Comparison of ENCODE assay signal across 8 mouse cellular contexts in the genomic region with DNA sequence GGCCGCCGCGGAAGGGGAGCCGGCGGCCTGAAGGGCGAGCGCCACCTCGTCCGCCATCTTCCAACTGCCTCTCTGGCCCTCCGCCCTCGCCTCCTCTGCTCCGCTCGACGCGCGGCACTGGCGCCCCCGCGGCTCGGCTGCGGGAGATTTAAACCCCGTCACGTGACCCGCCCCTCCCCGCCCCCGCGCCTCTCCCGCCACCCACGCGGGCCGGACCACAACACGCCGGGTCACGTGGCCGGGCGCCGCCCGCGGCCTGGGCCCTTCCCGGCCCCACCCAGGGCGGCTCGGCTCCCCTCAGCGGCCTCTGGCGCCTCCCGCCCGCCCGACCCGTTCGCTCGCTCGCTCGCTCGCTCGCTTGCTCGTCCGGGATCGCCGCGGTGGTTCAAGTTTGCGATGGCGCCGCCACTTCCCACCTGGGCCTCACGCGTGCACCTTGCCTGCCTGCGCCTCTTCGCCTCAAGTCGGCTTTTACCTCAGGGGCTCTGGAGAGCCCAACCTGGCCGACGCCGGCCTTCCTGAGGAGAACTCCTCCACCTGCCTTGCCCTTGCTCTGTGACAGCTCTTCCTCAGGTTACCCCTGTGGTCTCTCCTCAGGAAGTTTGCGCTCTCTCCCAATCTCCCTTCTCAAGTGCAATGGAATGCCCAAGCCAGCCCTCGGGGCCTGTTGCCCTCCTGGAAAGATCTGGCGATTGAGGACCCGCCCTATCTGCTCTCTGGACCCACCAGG. TPM values are rescaled to one million over a fixed set of nuclear protein-coding genes. Genes with fewer than 3 reads are reported as not detected.
DNase-seq lines count a peak whose midpoint lies in the region; ATAC-seq and TF ChIP-seq lines count a peak whose summit lies in the region.

No protein-coding gene starts in this region.

- under 1% methylated on average over 57 of the region's 74 CpGs for WGBS in embryonic facial prominence, embryonic 15.5 days
- under 1% methylated on average over 54 of the region's 74 CpGs for WGBS in kidney, embryonic 14.5 days
- WGBS in limb, embryonic 14.5 days = 1% methylated on average over 28 of the region's 74 CpGs
- WGBS in midbrain, embryonic 16.5 days = under 1% methylated on average over 49 of the region's 74 CpGs
- 4% methylated on average over 66 of the region's 74 CpGs for WGBS in spleen, adult 2 months

- H3K4me1 ChIP-seq in bone marrow macrophage, adult 2 months (ENCODE audit: control insufficient read depth, insufficient read depth, low read length) = peaks cover 12% of the 10 kb centered on the region
- H3K4me1 ChIP-seq in embryonic facial prominence, embryonic 15.5 days = peaks cover 13% of the 10 kb centered on the region
- H3K4me1 ChIP-seq in kidney, embryonic 14.5 days (ENCODE audit: control insufficient read depth, insufficient read depth, low read length) = peaks cover 13% of the 10 kb centered on the region
- peaks cover 20% of the 10 kb centered on the region for H3K4me1 ChIP-seq in limb, embryonic 14.5 days (ENCODE audit: control insufficient read depth, insufficient read depth, low read length)
- peaks cover 20% of the 10 kb centered on the region for H3K4me1 ChIP-seq in midbrain, embryonic 16.5 days (ENCODE audit: control insufficient read depth, insufficient read depth, low read length)
- H3K4me1 ChIP-seq in spleen, adult 2 months (ENCODE audit: control insufficient read depth, insufficient read depth, insufficient read length) = no peaks in the 10 kb centered on the region

- DNase-seq in B cell, adult 2 months = peak; percentile 87
- DNase-seq in heart, adult 9 months (ENCODE audit: low spot score in 2 of 2) = peak; percentile 89 to 90
- DNase-seq in limb, embryonic 14.5 days (ENCODE audit: low spot score) = peak; percentile 91
- peak; percentile 69 to 91 for DNase-seq in spleen, adult 2 months (ENCODE audit: low read depth in 1 of 2, low spot score in 2 of 2)

- peak overlapping the region; percentile 87 for H3K9ac ChIP-seq in embryonic facial prominence, embryonic 15.5 days
- peak overlapping the region; percentile 97 for H3K9ac ChIP-seq in kidney, embryonic 14.5 days (ENCODE audit: low read depth, low read length)
- peak overlapping the region; percentile 94 for H3K9ac ChIP-seq in limb, embryonic 14.5 days (ENCODE audit: low read depth, low read length, severe bottlenecking)
- peak overlapping the region; percentile 91 for H3K9ac ChIP-seq in midbrain, embryonic 16.5 days (ENCODE audit: low read depth, low read length)

- no peaks in the 10 kb centered on the region for H3K27me3 ChIP-seq in embryonic facial prominence, embryonic 15.5 days
- H3K27me3 ChIP-seq in kidney, embryonic 14.5 days (ENCODE audit: control insufficient read depth, insufficient read depth, low read length) = no peaks in the 10 kb centered on the region
- H3K27me3 ChIP-seq in limb, embryonic 14.5 days (ENCODE audit: control insufficient read depth, insufficient read depth, low read length) = no peaks in the 10 kb centered on the region
- no peaks in the 10 kb centered on the region for H3K27me3 ChIP-seq in midbrain, embryonic 16.5 days (ENCODE audit: control insufficient read depth, insufficient read depth, low read depth, low read length)
- no peaks in the 10 kb centered on the region for H3K27me3 ChIP-seq in spleen, adult 2 months (ENCODE audit: control insufficient read depth, insufficient read depth, low read length)

- ATAC-seq in embryonic facial prominence, embryonic 15.5 days (ENCODE audit: insufficient number of reproducible peaks, low FRiP score, low TSS enrichment, low read depth) = peak; percentile 95
- ATAC-seq in kidney, embryonic 14.5 days (ENCODE audit: low FRiP score, low TSS enrichment) = peak; percentile 97
- ATAC-seq in limb, embryonic 14.5 days (ENCODE audit: low FRiP score, low read depth) = peak; percentile 95
- peak; percentile 97 for ATAC-seq in midbrain, embryonic 16.5 days

- peak overlapping the region; percentile 98 for H3K4me3 ChIP-seq in bone marrow macrophage, adult 2 months (ENCODE audit: insufficient read depth, low read length)
- peak overlapping the region; percentile 84 for H3K4me3 ChIP-seq in embryonic facial prominence, embryonic 15.5 days (replicated peaks)
- H3K4me3 ChIP-seq in kidney, embryonic 14.5 days (ENCODE audit: low read length) = peak overlapping the region; percentile 82
- peak overlapping the region; percentile 74 for H3K4me3 ChIP-seq in limb, embryonic 14.5 days (replicated peaks; ENCODE audit: low read length)
- peak overlapping the region; percentile 85 for H3K4me3 ChIP-seq in midbrain, embryonic 16.5 days (ENCODE audit: low read depth, low read length)
- peak overlapping the region; percentile 87 for H3K4me3 ChIP-seq in spleen, adult 2 months (ENCODE audit: extremely low read depth, insufficient read depth, insufficient read length)

- peak overlapping the region; percentile 56 for H3K27ac ChIP-seq in bone marrow macrophage, adult 2 months (ENCODE audit: insufficient read depth, low read depth, low read length)
- H3K27ac ChIP-seq in embryonic facial prominence, embryonic 15.5 days (replicated peaks) = peak overlapping the region; percentile 92
- peak overlapping the region; percentile 91; the same call in 1 of the 2 replicates for H3K27ac ChIP-seq in kidney, embryonic 14.5 days (ENCODE audit: low read depth, low read length)
- peak overlapping the region; percentile 96 for H3K27ac ChIP-seq in limb, embryonic 14.5 days (replicated peaks; ENCODE audit: low read depth, low read length)
- H3K27ac ChIP-seq in midbrain, embryonic 16.5 days (ENCODE audit: low read length) = peak overlapping the region; percentile 90
- peak overlapping the region; percentile 88 for H3K27ac ChIP-seq in spleen, adult 2 months (ENCODE audit: insufficient read depth, low read length)

- peak; percentile 71; the same call in 1 of the 2 replicates for TF ChIP-seq POLR2A in bone marrow macrophage, adult 2 months (IDR thresholded peaks at IDR 0.05; ENCODE audit: borderline replicate concordance, low read depth, low read length)
- TF ChIP-seq POLR2A in limb, embryonic 14.5 days (IDR thresholded peaks at IDR 0.05; ENCODE audit: borderline replicate concordance, extremely low read depth, insufficient read depth, insufficient read length) = peak; percentile 98
- peak; percentile 98 for TF ChIP-seq POLR2A in spleen, adult 2 months (IDR thresholded peaks at IDR 0.05; ENCODE audit: low read depth, low read length)

- TF ChIP-seq CTCF in bone marrow macrophage, adult 2 months (IDR thresholded peaks at IDR 0.05; ENCODE audit: low read depth, low read length) = no peak
- TF ChIP-seq CTCF in spleen, adult 2 months (IDR thresholded peaks at IDR 0.05; ENCODE audit: extremely low read depth, insufficient read depth, insufficient read length, insufficient replicate concordance) = no peak

- H3K4me2 ChIP-seq in embryonic facial prominence, embryonic 15.5 days (replicated peaks) = peak overlapping the region; percentile 68
- peak overlapping the region; percentile 60 for H3K4me2 ChIP-seq in kidney, embryonic 14.5 days (replicated peaks; ENCODE audit: low read depth, low read length)
- H3K4me2 ChIP-seq in limb, embryonic 14.5 days (replicated peaks; ENCODE audit: low read depth, low read length, severe bottlenecking) = peak overlapping the region; percentile 73
- H3K4me2 ChIP-seq in midbrain, embryonic 16.5 days (ENCODE audit: low read length) = peak overlapping the region; percentile 59

- no peaks in the 10 kb centered on the region for H3K9me3 ChIP-seq in embryonic facial prominence, embryonic 15.5 days (replicated peaks)
- no peaks in the 10 kb centered on the region for H3K9me3 ChIP-seq in kidney, embryonic 14.5 days (ENCODE audit: control insufficient read depth, low read length)
- H3K9me3 ChIP-seq in limb, embryonic 14.5 days (ENCODE audit: control insufficient read depth, low read length) = no peaks in the 10 kb centered on the region
- no peaks in the 10 kb centered on the region for H3K9me3 ChIP-seq in midbrain, embryonic 16.5 days (replicated peaks; ENCODE audit: control insufficient read depth, low read length, poor library complexity, severe bottlenecking)

- H3K36me3 ChIP-seq in embryonic facial prominence, embryonic 15.5 days = peaks cover 4% of the 10 kb centered on the region
- H3K36me3 ChIP-seq in kidney, embryonic 14.5 days (ENCODE audit: control insufficient read depth, insufficient read depth, low read length) = peaks cover 12% of the 10 kb centered on the region
- peaks cover 17% of the 10 kb centered on the region for H3K36me3 ChIP-seq in limb, embryonic 14.5 days (ENCODE audit: control insufficient read depth, insufficient read depth, low read length)
- H3K36me3 ChIP-seq in midbrain, embryonic 16.5 days (ENCODE audit: control insufficient read depth, insufficient read depth, low read length) = no peaks in the 10 kb centered on the region
- H3K36me3 ChIP-seq in spleen, adult 2 months (ENCODE audit: control insufficient read depth, insufficient read depth, low read length) = peaks cover 5% of the 10 kb centered on the region; the same call in 1 of the 2 replicates

RNA-seq across cellular contexts. Expression of gene Sirt1, which starts 42.4 kb away (rescaled TPM):
- 17.6 and 17.9 TPM in 2 replicates for polyA plus RNA-seq in bone marrow macrophage, adult 2 months (2012; ENCODE audit: insufficient read depth, insufficient read length, missing spikeins)
- 4.5 and 5.6 TPM in 2 replicates for polyA plus RNA-seq in embryonic facial prominence, embryonic 15.5 days (2015; fragmentation: Nextera tagmentation; extraction: Ambion mirVana)
- 10.7 and 12.5 TPM in 2 replicates for polyA plus RNA-seq in kidney, embryonic 14.5 days (2014; fragmentation: Nextera tagmentation; extraction: Ambion mirVana)
- polyA plus RNA-seq in limb, embryonic 14.5 days (2012; rRNA removed) = 17.0 and 19.4 TPM in 2 replicates
- polyA plus RNA-seq in limb, embryonic 14.5 days (2014; fragmentation: Nextera tagmentation; extraction: Ambion mirVana) = 9.6 and 11.3 TPM in 2 replicates
- polyA plus RNA-seq in midbrain, embryonic 16.5 days (2015; fragmentation: Nextera tagmentation; extraction: Ambion mirVana) = 3.5 and 4.1 TPM in 2 replicates
- polyA plus RNA-seq in spleen, adult 2 months (2012; rRNA removed) = 3.1 and 5.4 TPM in 2 replicates

RNA-seq across cellular contexts. Expression of gene Dnajc12, which starts 43.2 kb away (rescaled TPM):
- 9.3 and 10.1 TPM in 2 replicates for polyA plus RNA-seq in bone marrow macrophage, adult 2 months (2012; ENCODE audit: insufficient read depth, insufficient read length, missing spikeins)
- polyA plus RNA-seq in embryonic facial prominence, embryonic 15.5 days (2015; fragmentation: Nextera tagmentation; extraction: Ambion mirVana) = 11.4 and 12.8 TPM in 2 replicates
- 9.8 and 11.3 TPM in 2 replicates for polyA plus RNA-seq in kidney, embryonic 14.5 days (2014; fragmentation: Nextera tagmentation; extraction: Ambion mirVana)
- polyA plus RNA-seq in limb, embryonic 14.5 days (2012; rRNA removed) = 4.0 and 9.1 TPM in 2 replicates
- 9.2 and 11.0 TPM in 2 replicates for polyA plus RNA-seq in limb, embryonic 14.5 days (2014; fragmentation: Nextera tagmentation; extraction: Ambion mirVana)
- polyA plus RNA-seq in midbrain, embryonic 16.5 days (2015; fragmentation: Nextera tagmentation; extraction: Ambion mirVana) = 21.3 and 23.6 TPM in 2 replicates
- 0.23 and 0.49 TPM in 2 replicates for polyA plus RNA-seq in spleen, adult 2 months (2012; rRNA removed)

Comparison
In these comparisons a context has a peak if more than half of its experiments do, and no peak if none do; other contexts are left out.
1. Peak in every context shown above with its lines: DNase-seq, ATAC-seq, H3K4me3 ChIP-seq and H3K27ac ChIP-seq.